Mouse (Mus musculus): Measurements from ENCODE around the gene Esf1. TPM values are rescaled to one million over a fixed set of nuclear protein-coding genes. Genes with fewer than 3 reads are reported as not detected.
"Not testable (repeated sequence)": the region's sequence is repeated elsewhere in the genome, so short reads cannot be mapped to it uniquely, and the experiment has no call there.

Esf1 gene
- polyA plus RNA-seq, 1 experiment from 2014 or later, result 15.6 TPM

DNA sequence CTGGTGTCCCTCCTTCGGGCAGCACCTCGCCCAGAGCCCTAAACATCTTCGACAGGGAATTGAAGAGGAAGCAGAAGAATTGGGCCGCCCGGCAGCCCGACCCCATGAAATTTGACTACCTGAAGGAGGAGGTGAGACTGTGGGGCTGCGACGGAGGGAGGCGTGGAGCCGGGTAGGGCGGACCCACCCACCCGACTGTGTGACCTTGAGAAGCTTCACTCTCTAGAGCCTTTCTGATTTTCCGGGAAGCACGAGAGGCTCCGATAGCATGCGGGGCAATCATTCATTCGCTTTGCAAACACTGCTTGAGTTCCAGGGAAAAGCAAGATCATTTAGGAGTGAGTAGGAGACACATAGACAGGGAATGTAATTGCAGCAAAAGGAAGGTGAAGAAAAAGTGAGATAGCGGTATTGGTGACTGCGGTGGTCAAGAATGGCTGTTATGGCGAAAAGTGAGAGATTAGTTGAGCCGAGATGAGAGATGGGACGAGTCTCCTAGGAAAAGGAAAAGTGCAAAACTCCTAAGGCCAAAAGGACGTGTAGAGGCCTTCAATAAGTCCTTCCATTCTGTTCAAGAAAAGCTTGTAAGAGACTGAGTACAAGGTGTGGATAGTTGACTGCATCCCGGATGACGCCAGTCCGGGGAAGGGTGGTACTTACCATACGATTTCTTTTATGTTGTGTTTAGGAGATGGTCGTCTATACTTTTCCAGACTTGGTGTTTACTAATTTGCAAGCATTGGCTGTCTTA, 614 bp upstream of the Esf1 start:
- ATAC-seq, result peak; percentile 88

DNA sequence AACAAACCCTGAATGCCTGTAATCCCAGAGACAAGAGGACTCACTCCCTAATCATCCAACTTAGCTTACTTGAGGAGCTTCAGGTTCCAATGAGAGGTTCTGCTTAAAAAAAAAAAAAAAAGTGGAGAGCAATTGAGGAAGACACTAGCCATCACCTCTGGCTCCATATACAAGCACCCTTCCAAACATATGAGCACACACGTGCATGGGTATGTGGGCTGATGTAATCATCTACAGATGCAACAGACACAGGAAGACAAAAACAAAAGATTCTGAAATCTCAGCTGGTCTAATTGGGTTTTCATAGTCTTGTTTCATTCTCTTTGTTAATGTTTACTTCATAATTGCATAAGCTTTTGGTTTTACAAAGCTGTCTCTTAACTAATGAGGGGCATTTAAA, 1.3 kb downstream of the Esf1 start:
- no peak overlapping the region for H3K4me2 ChIP-seq (ENCODE audit: low read length)
- WGBS, result 92% methylated on average over 1 of the region's 1 CpGs
- no peak overlapping the region for H3K9ac ChIP-seq (ENCODE audit: low read depth, low read length)
- no peak overlapping the region for H3K27ac ChIP-seq (ENCODE audit: low read length)
- ATAC-seq, result no peak
- peaks cover 22% of the 10 kb centered on the region for H3K4me1 ChIP-seq (ENCODE audit: control insufficient read depth, insufficient read depth, low read length)
- H3K4me3 ChIP-seq (ENCODE audit: low read depth, low read length), result no peak overlapping the region
- peaks cover 5% of the 10 kb centered on the region for H3K36me3 ChIP-seq (ENCODE audit: control insufficient read depth, insufficient read depth, low read length)
- H3K9me3 ChIP-seq (replicated peaks; ENCODE audit: control insufficient read depth, low read length, poor library complexity, severe bottlenecking), result no peaks in the 10 kb centered on the region
- no peaks in the 10 kb centered on the region for H3K27me3 ChIP-seq (ENCODE audit: control insufficient read depth, insufficient read depth, low read depth, low read length)

More for the DNA sequence above, 614 bp upstream of the Esf1 start:
- peak overlapping the region; percentile 75 for H3K4me2 ChIP-seq (ENCODE audit: low read length)
- H3K27me3 ChIP-seq (ENCODE audit: control insufficient read depth, insufficient read depth, low read depth, low read length), result no peaks in the 10 kb centered on the region
- 7% methylated on average over 28 of the region's 28 CpGs for WGBS
- H3K36me3 ChIP-seq (ENCODE audit: control insufficient read depth, insufficient read depth, low read length), result peaks cover 8% of the 10 kb centered on the region
- peak overlapping the region; percentile 85 for H3K27ac ChIP-seq (ENCODE audit: low read length)
- no peaks in the 10 kb centered on the region for H3K9me3 ChIP-seq (replicated peaks; ENCODE audit: control insufficient read depth, low read length, poor library complexity, severe bottlenecking)
- H3K9ac ChIP-seq (ENCODE audit: low read depth, low read length), result peak overlapping the region; percentile 92
- H3K4me1 ChIP-seq (ENCODE audit: control insufficient read depth, insufficient read depth, low read length), result peaks cover 22% of the 10 kb centered on the region
- peak overlapping the region; percentile 84 for H3K4me3 ChIP-seq (ENCODE audit: low read depth, low read length)

DNA sequence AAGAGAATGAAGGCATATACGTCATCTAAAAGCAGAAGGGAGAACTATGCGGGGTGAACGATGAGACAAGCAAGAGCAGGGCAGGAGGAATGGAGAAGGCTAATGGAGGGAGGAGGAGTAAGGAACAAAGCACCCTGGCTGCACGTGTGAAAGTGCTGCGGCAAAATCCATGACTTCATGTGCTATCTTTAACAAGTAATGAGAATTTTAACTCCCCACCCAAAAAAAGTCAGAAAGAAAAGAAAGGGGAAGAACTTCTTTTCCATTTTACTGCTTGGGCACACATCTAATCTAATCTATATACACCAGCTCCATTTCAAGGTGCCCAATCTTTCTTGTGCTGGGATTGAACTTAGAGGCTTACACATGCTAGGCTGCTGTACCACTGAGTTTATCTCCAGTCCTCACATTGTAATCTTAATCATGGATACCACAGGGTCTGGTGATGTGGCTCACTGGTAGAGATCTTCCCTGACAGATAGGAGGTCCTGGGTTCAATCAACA, 7.0 kb downstream of the Esf1 start:
- 95% methylated on average over 5 of the region's 5 CpGs for WGBS

DNA sequence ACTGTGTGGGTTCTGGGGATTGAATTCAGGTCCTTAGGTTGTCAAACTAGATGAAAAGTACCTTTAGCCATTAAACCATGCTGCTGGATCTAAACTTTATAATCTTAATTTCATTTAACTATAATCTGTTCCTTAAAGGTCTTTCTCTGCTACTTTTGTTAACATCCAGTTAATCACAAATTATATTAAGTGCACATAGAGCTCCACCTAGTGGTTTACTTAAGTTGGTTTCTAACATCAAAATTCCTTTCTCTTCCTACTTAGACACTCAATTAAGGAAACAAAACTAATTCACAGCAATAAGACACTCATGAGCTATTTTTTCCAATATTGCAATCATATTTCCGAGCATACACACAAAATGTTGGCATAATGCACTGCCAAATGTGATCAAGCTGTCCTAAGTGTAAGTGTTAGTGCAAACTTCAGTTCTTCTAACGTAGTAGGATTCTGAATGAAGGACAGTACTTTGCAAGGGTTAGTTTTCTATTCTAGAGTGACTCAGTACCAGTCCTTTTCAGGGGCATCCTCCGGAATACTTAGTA, 11.1 kb downstream of the Esf1 start:
- no peak overlapping the region for H3K27ac ChIP-seq (ENCODE audit: low read length)
- H3K4me2 ChIP-seq (ENCODE audit: low read length), result no peak overlapping the region
- H3K27me3 ChIP-seq (ENCODE audit: control insufficient read depth, insufficient read depth, low read depth, low read length), result no peaks in the 10 kb centered on the region
- 77% methylated on average over 3 of the region's 3 CpGs for WGBS
- no peaks in the 10 kb centered on the region for H3K9me3 ChIP-seq (replicated peaks; ENCODE audit: control insufficient read depth, low read length, poor library complexity, severe bottlenecking)
- ATAC-seq, result no peak
- no peak overlapping the region for H3K9ac ChIP-seq (ENCODE audit: low read depth, low read length)
- H3K4me3 ChIP-seq (ENCODE audit: low read depth, low read length), result no peak overlapping the region
- H3K36me3 ChIP-seq (ENCODE audit: control insufficient read depth, insufficient read depth, low read length), result peaks cover 10% of the 10 kb centered on the region; the same call in 1 of the 2 replicates
- no peaks in the 10 kb centered on the region for H3K4me1 ChIP-seq (ENCODE audit: control insufficient read depth, insufficient read depth, low read length)

More for the DNA sequence above, 7.0 kb downstream of the Esf1 start:
- no peak overlapping the region for H3K9ac ChIP-seq (ENCODE audit: low read depth, low read length)
- H3K4me3 ChIP-seq (ENCODE audit: low read depth, low read length), result no peak overlapping the region
- no peak overlapping the region for H3K4me2 ChIP-seq (ENCODE audit: low read length)
- H3K27ac ChIP-seq (ENCODE audit: low read length), result no peak overlapping the region
- H3K9me3 ChIP-seq (replicated peaks; ENCODE audit: control insufficient read depth, low read length, poor library complexity, severe bottlenecking), result no peaks in the 10 kb centered on the region
- no peak for ATAC-seq
- H3K36me3 ChIP-seq (ENCODE audit: control insufficient read depth, insufficient read depth, low read length), result peaks cover 8% of the 10 kb centered on the region
- H3K4me1 ChIP-seq (ENCODE audit: control insufficient read depth, insufficient read depth, low read length), result no peaks in the 10 kb centered on the region
- no peaks in the 10 kb centered on the region for H3K27me3 ChIP-seq (ENCODE audit: control insufficient read depth, insufficient read depth, low read depth, low read length)

DNA sequence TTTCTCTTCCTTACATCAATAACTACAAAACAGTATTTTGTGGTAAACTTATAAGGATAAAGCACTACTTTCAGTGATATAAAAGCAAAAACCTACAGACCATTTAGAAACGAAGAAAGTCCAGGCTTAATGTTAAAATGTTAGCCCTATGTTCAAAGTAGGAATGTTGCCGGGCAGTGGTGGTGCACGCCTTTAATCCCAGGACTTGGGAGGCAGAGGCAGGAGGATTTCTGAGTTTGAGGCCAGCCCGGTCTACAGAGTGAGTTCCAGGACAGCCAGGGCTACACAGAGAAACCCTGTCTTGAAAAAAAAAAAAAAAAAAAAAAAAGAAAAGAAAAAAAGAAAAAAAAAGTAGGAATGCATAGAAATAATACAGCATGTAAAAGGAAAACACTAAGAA, 18.6 kb downstream of the Esf1 start, which contains the start of gene Gm17374:
Gene Gm17374, plus strand, starts transcription at position 301 of the 400 bp plus-strand sequence.
- ATAC-seq; H3K4me3 ChIP-seq (ENCODE audit: low read depth, low read length); H3K9me3 ChIP-seq (replicated peaks; ENCODE audit: control insufficient read depth, low read length, poor library complexity, severe bottlenecking); H3K27me3 ChIP-seq (ENCODE audit: control insufficient read depth, insufficient read depth, low read depth, low read length); H3K36me3 ChIP-seq (ENCODE audit: control insufficient read depth, insufficient read depth, low read length); H3K9ac ChIP-seq (ENCODE audit: low read depth, low read length); H3K4me1 ChIP-seq (ENCODE audit: control insufficient read depth, insufficient read depth, low read length); H3K4me2 ChIP-seq (ENCODE audit: low read length); H3K27ac ChIP-seq (ENCODE audit: low read length): not testable (repeated sequence)
- 87% methylated on average over 4 of the region's 4 CpGs for WGBS

DNA sequence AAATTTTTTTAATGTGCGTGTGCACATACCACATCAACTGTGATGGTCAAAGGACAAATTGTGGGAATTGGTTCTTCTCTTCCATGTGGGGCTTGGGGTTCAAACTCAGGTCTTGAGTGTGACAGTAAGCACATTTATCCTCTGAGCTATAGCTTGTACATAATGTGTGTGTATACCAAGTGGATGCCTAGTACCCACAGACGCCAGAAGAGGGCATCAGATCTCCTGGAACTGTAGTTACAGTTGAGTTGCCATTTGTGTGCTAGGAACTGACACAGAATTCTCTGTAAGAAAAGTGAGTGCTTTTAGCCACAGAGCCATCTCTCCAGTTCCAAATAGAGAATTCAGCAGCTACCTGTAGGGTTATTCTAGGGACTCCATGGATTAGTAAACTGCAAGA, 44.8 kb downstream of the Esf1 start:
- H3K9ac ChIP-seq (ENCODE audit: low read depth, low read length), result no peak overlapping the region
- 92% methylated on average over 2 of the region's 2 CpGs for WGBS
- H3K9me3 ChIP-seq (replicated peaks; ENCODE audit: control insufficient read depth, low read length, poor library complexity, severe bottlenecking), result no peaks in the 10 kb centered on the region
- H3K4me3 ChIP-seq (ENCODE audit: low read depth, low read length), result no peak overlapping the region
- no peak overlapping the region for H3K27ac ChIP-seq (ENCODE audit: low read length)
- no peaks in the 10 kb centered on the region for H3K4me1 ChIP-seq (ENCODE audit: control insufficient read depth, insufficient read depth, low read length)
- ATAC-seq, result no peak
- no peaks in the 10 kb centered on the region for H3K27me3 ChIP-seq (ENCODE audit: control insufficient read depth, insufficient read depth, low read depth, low read length)
- no peak overlapping the region for H3K4me2 ChIP-seq (ENCODE audit: low read length)
- H3K36me3 ChIP-seq (ENCODE audit: control insufficient read depth, insufficient read depth, low read length), result peaks cover 27% of the 10 kb centered on the region

DNA sequence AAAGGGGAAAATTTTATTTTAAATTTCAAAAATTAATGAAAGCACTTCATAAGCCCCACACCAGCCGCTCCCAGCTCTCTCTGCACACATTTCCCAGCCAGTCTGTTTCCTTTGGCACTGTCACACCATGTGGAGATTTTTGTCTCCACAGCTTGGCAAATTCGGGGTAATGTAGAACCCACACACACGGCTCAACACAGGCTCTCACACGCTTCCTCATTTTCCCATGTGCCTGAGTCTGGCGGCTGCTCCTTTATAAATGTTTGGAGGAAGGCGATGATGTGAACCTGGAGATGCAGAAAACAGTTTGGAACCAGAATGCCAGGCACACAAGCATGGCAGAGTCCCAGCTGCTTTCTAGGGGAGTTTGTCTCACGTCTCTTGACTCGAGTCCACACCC, 56.5 kb downstream of the Esf1 start:
- no peaks in the 10 kb centered on the region for H3K27me3 ChIP-seq (ENCODE audit: control insufficient read depth, insufficient read depth, low read depth, low read length)
- WGBS, result 92% methylated on average over 8 of the region's 8 CpGs
- H3K4me3 ChIP-seq (ENCODE audit: low read depth, low read length), result no peak overlapping the region
- H3K9me3 ChIP-seq (replicated peaks; ENCODE audit: control insufficient read depth, low read length, poor library complexity, severe bottlenecking), result no peaks in the 10 kb centered on the region
- no peaks in the 10 kb centered on the region for H3K4me1 ChIP-seq (ENCODE audit: control insufficient read depth, insufficient read depth, low read length)
- no peak overlapping the region for H3K27ac ChIP-seq (ENCODE audit: low read length)
- no peaks in the 10 kb centered on the region for H3K36me3 ChIP-seq (ENCODE audit: control insufficient read depth, insufficient read depth, low read length)
- no peak for ATAC-seq
- H3K9ac ChIP-seq (ENCODE audit: low read depth, low read length), result no peak overlapping the region
- no peak overlapping the region for H3K4me2 ChIP-seq (ENCODE audit: low read length)

DNA sequence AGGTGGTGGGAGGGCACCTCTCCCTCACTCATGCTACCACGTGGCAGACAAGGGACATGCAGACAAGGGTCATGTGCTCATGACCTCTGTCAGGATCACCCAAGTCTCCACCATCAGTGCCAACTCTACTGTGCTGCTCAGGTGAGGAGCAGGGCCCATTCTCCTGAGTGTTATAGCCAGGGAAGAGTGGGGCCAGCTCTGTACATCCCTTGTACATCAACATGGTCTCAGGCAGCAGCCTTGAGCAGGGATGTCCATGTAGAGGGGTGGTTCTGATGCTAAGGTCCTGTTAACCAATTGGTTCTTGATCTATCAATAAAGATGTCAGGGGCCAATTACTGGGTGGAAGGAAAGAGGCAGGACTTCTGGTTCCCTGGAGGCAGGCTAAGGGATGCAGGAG, 61.4 kb downstream of the Esf1 start:
- H3K4me2 ChIP-seq (ENCODE audit: low read length), result no peak overlapping the region
- no peaks in the 10 kb centered on the region for H3K9me3 ChIP-seq (replicated peaks; ENCODE audit: control insufficient read depth, low read length, poor library complexity, severe bottlenecking)
- no peaks in the 10 kb centered on the region for H3K36me3 ChIP-seq (ENCODE audit: control insufficient read depth, insufficient read depth, low read length)
- H3K27me3 ChIP-seq (ENCODE audit: control insufficient read depth, insufficient read depth, low read depth, low read length), result no peaks in the 10 kb centered on the region
- H3K27ac ChIP-seq (ENCODE audit: low read length), result no peak overlapping the region
- ATAC-seq, result no peak
- 32% methylated on average over 1 of the region's 1 CpGs for WGBS
- no peaks in the 10 kb centered on the region for H3K4me1 ChIP-seq (ENCODE audit: control insufficient read depth, insufficient read depth, low read length)
- no peak overlapping the region for H3K9ac ChIP-seq (ENCODE audit: low read depth, low read length)
- no peak overlapping the region for H3K4me3 ChIP-seq (ENCODE audit: low read depth, low read length)

DNA sequence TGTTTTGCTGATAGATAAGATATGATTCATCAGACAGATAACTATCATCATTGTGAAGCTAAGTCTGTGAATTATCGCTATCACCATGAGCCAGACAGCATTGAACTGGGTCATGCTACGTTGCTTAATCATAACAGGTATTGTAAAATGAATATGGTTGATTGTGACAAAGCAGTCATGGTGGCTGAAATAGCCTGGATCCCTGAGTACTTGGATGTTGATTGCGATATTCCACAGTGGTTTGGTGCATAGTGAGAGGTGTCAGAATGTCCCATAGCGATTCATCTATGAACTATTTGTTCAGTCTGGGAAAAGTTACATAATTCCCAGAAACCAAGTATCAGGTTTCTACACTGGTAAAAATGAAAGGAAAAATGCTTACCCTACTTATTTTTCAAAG, 62.7 kb downstream of the Esf1 start:
- no peaks in the 10 kb centered on the region for H3K9me3 ChIP-seq (replicated peaks; ENCODE audit: control insufficient read depth, low read length, poor library complexity, severe bottlenecking)
- H3K27ac ChIP-seq (ENCODE audit: low read length), result no peak overlapping the region
- no peaks in the 10 kb centered on the region for H3K36me3 ChIP-seq (ENCODE audit: control insufficient read depth, insufficient read depth, low read length)
- H3K27me3 ChIP-seq (ENCODE audit: control insufficient read depth, insufficient read depth, low read depth, low read length), result no peaks in the 10 kb centered on the region
- no peak for ATAC-seq
- no peak overlapping the region for H3K4me3 ChIP-seq (ENCODE audit: low read depth, low read length)
- no peak overlapping the region for H3K9ac ChIP-seq (ENCODE audit: low read depth, low read length)
- H3K4me1 ChIP-seq (ENCODE audit: control insufficient read depth, insufficient read depth, low read length), result no peaks in the 10 kb centered on the region
- 91% methylated on average over 4 of the region's 4 CpGs for WGBS
- H3K4me2 ChIP-seq (ENCODE audit: low read length), result no peak overlapping the region
